Mouse (Mus musculus) liver, embryonic 14.5 days (tissue): ENCODE measurements around the gene Smoc1.

Source experiments
- CTCF ChIP-seq: IDR thresholded peaks from 2 replicates; pipeline ENCODE4 v1.5.1; 2016; ENCODE audit warnings: antibody characterized with exemption, low read depth, control low read depth
- EP300 ChIP-seq: IDR thresholded peaks from 2 replicates; pipeline ENCODE4 v1.6.1; 2016; ENCODE audit warnings: antibody characterized with exemption, low read depth

DNA sequence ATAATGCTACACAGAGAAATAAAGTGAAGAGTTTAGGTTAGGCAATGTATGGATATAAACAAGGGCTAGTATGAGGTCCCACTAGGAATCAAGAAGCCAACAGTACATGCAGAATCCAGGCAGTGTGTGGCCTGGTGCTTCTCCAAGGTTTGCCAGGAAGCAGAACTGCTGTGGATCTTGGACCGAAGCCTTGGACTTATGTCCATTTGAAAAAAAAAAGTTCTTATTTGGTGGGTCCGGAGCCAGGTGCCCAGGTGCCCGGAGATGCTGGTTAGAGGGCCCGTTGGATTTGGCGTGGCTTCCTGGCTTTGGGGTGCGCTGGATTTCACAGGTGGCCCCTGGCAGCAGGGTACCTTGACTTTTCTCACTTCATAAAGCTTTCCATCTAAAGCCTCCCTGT is 121.3 kb downstream of the Smoc1 start:
- TF ChIP-seq CTCF: no peak
- no peak for TF ChIP-seq EP300
